ENCODE assay signal across 22 mouse cellular contexts in genomic region chr2:165256213-165256612, GRCm38 (mm10). TPM values are rescaled to one million over a fixed set of nuclear protein-coding genes. Genes with fewer than 3 reads are reported as not detected.
"Had no signal": no experiment of that assay in that cellular context is flagged by ENCODE, and none has a peak within 500 bp of the region (broad histone marks: within the 10 kb centered on the region; RNA-seq: fewer than 3 reads in every experiment).

No protein-coding gene starts in this region.

- H3K4me1 ChIP-seq: limb, embryonic 13.5 days; liver, embryonic 12.5 days; liver, embryonic 15.5 days; lung, embryonic 15.5 days had no signal

- H3K27ac ChIP-seq: kidney, postnatal 0 days; limb, embryonic 10.5 days; limb, embryonic 13.5 days; liver, embryonic 12.5 days; liver, embryonic 15.5 days; lung, embryonic 15.5 days; midbrain, embryonic 13.5 days; neural tube, embryonic 13.5 days had no signal

- DNase-seq: kidney, postnatal 36 days; layer of hippocampus, postnatal 36 days; liver; lung, adult 18-20 months; lung, postnatal 10 days; lung, postnatal 36 days; retina, postnatal 1 day; right cerebral cortex, postnatal 25 days; thymus, postnatal 25 days had no signal

- ATAC-seq: liver, embryonic 12.5 days; midbrain, embryonic 13.5 days; midbrain, embryonic 16.5 days had no signal

- H3K4me3 ChIP-seq: limb, embryonic 10.5 days; limb, embryonic 13.5 days; liver, embryonic 12.5 days; liver, embryonic 15.5 days; lung, embryonic 15.5 days; megakaryocyte, embryonic 14.5 days; midbrain, embryonic 10.5 days; midbrain, embryonic 13.5 days; myocyte; neural tube, embryonic 13.5 days had no signal

- H3K4me2 ChIP-seq: limb, embryonic 13.5 days; liver, embryonic 12.5 days; liver, embryonic 15.5 days; lung, embryonic 15.5 days; midbrain, embryonic 13.5 days; neural tube, embryonic 13.5 days had no signal

- H3K36me3 ChIP-seq: limb, embryonic 10.5 days; limb, embryonic 13.5 days; liver, embryonic 12.5 days; liver, embryonic 15.5 days; lung, embryonic 15.5 days; midbrain, embryonic 10.5 days; midbrain, embryonic 13.5 days; neural tube, embryonic 13.5 days had no signal

- H3K9me3 ChIP-seq: limb, embryonic 10.5 days; limb, embryonic 13.5 days; liver, embryonic 12.5 days; liver, embryonic 15.5 days; lung, embryonic 15.5 days; megakaryocyte, embryonic 14.5 days; midbrain, embryonic 10.5 days; midbrain, embryonic 13.5 days; neural tube, embryonic 13.5 days had no signal

- H3K9ac ChIP-seq: limb, embryonic 13.5 days; liver, embryonic 12.5 days; liver, embryonic 15.5 days; lung, embryonic 15.5 days; midbrain, embryonic 13.5 days; neural tube, embryonic 13.5 days had no signal

RNA-seq across cellular contexts. Expression of gene Cdh22, which starts 21.6 kb away (rescaled TPM):
- total RNA-seq: neutrophil, adult 5-6 weeks had no signal
- polyA plus RNA-seq: liver, embryonic 15.5 days had no signal
